Mouse (Mus musculus): ENCODE measurements around the gene Grin2d. TPM values are rescaled to one million over a fixed set of nuclear protein-coding genes. Genes with fewer than 3 reads are reported as not detected.
A peak's percentile ranks its signal among the peaks of the same experiment; 100 is the strongest.
"Not testable (repeated sequence)": the region's sequence is repeated elsewhere in the genome, so short reads cannot be mapped to it uniquely, and the experiment has no call there.

The Grin2d gene
- under 1 TPM; 0.66 to 0.67 TPM for total RNA-seq (2021)
- long read RNA-seq, experiment 1, partial matches to known transcripts = 0 of 1 reads
- long read RNA-seq, experiment 1, other reads (novel, unspliced or antisense) = 1 of 1 reads
- long read RNA-seq, experiment 2, partial matches to known transcripts = 2 of 2 reads
- long read RNA-seq, experiment 2, other reads (novel, unspliced or antisense) = 0 of 2 reads

DNA sequence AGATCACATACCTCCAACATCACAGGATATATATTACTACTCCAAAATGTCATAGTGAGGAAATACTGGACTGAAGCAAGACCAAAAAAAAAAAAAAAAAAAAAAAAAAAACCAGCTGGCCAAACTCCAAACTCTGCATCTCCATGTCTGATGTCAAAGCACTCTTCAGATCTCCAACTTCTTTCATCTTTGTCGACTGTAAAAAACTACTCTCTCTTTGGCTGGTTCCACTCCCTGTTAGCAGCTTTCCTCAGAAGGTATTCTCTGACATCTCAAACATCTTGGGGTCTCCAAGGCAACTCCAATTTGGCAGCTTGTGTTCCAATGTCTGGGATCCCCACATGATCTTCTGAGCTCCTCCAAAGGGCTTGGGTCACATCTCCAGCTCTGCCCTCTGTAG, at the start of gene Grin2d:
Gene Grin2d (minus strand): TSS at position 101 of the 400 bp plus-strand sequence.
- DNase-seq (ENCODE audit: low spot score in 2 of 2) = not testable (repeated sequence)

DNA sequence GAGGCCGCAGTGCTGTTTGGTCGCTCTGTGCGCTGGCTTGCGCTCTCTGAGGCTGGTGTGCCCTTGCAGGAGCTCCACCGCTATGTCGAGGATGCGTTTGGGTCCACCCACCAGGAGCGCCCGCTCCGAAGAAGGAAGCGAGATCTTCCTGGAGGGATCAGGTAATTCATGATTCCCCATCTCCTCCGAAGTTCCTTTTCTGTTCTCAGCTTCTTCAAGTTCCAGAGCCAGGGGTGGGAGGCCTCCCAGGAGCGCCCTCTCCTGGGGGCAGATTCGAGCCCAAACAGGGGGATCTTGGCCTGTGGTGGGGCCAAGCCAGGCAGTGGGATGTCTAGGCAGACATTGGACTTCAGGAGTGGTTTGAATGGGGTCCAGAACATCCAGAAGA, 46.2 kb upstream of the Grin2d start:
- peak; percentile 48 to 61 for DNase-seq (ENCODE audit: low spot score in 2 of 2)

DNA sequence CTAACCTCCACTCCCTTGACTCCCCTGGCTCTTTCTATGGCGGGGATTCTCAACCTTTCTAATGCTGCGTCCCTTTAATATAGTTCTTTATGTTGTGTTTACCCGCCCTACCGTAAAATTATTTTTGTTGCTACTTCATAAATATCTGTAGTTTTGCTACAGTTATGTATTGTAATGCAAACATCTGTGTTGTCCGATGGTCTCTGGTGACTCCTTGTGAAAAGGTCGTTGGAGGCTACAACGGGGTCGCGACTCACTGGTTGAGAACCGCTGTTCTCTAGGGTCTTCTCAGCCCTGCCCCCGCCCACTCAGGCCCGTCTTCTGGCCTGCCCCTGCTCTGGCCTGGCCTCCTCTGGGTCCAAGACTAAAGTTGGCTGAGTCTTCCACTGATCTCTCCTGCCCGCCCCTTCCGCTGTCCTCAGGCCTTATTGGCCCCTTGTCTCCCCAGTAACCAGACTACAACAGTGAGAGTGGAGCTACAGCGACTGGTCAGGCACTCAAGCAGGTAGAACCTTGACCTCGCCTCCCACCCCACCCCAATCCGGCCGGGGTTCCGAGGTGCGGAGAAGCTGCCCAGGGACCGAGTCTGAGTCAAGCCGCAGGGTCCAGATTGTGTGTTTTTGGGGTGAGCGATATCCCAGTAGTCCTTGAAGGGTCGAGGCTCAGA, 45.7 kb upstream of the Grin2d start, which contains the start of gene Ccdc114:
Gene Ccdc114 (plus strand): TSS at position 311 of the 667 bp plus-strand sequence.
- peak; percentile 65 to 73 for DNase-seq (ENCODE audit: low spot score in 2 of 2)

DNA sequence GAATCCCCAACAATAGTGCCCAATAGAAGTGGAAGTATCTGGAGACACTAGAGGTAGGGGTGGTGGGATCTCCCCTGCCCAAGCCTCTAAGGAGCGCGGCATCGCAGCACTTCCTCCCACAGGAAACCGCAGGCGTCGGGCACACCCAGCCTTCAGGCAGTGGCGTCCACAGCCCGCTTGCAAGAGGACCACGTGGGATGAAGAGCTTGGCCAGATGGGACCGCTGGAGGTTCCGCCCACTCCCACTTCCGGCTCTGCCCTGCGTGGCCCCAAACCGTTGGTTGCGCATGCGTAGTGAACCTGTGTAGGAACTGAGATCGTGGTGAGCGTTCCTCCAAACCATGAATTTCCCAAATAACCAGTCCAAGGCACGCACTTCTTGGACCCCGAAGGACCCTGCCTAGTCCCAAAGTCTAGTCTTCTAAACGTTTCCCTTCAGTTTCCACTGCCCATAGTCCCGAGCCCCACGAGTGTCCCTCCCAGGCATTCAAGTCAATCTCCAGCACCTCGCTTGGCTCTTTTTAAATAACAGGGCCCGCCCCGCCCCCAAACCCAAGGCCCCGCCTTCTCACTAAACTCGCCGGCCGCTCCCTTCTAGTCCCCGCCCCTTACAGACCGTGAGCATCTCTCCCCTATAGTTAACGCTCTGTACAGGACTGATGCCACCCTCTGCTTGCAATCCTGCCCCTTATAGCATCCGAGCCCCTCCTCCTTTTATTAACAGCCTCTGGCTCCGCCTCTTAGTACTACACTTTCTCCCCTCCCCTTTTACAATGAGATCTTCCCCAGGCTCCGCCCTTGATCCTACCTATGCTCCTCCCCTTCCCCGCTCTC, 45.0 kb upstream of the Grin2d start:
- DNase-seq (ENCODE audit: low spot score in 2 of 2) = peak; percentile 88

DNA sequence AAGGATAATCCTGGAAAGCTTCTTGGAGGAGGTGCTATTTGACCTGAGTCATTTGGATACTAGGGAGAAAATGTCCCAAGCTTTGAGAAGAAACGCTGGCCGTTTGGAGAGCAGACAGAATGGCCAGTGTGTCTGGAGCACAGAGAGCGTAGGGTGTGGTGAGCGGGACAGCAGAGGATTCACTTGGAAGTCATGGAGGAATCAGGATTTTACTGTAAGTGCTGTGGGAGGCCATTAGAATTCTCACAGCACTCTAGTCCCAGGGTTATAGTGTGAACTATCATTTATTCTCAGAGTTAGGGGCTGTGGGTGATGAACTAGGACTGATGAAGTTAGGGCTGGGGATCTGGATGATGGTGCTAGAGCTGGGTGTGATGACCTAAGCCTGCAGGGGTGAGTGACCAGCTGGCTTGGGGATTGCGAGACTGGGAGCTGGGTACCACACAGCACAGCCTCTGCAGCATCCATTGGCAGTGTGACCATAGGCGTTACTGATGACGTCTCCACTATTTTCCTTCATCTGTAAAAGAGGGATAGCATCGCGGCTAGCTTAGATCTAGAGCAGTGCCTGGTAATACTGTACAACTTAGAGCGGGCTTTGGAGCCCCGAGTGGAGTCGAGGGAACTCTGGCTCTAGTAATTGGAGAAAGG, 43.9 kb upstream of the Grin2d start:
- DNase-seq (ENCODE audit: low spot score in 2 of 2) = no peak

DNA sequence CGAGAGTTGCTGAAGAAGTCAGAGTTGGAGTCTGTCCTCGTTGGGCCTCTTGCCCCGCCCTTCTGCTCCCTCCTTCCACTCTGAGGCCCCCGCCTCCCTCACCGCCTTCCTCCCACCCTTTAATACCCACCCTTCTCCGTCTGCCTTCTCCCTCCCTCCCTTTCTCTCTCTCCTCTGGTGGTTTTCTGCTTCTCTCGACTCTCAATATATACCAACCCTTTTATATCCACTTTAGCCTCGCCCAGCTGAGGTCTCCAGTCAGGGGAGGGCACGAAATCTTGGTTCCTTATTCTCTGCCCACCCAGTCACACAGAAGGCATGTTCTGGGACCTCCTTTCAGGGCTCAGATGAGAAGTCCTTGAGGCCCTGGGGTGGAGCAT, 43.1 kb upstream of the Grin2d start, which contains the start of gene Emp3:
Gene Emp3 (minus strand): TSS at position 163 of the 380 bp plus-strand sequence.
- DNase-seq (ENCODE audit: low spot score in 2 of 2) = peak; percentile 33 to 55

DNA sequence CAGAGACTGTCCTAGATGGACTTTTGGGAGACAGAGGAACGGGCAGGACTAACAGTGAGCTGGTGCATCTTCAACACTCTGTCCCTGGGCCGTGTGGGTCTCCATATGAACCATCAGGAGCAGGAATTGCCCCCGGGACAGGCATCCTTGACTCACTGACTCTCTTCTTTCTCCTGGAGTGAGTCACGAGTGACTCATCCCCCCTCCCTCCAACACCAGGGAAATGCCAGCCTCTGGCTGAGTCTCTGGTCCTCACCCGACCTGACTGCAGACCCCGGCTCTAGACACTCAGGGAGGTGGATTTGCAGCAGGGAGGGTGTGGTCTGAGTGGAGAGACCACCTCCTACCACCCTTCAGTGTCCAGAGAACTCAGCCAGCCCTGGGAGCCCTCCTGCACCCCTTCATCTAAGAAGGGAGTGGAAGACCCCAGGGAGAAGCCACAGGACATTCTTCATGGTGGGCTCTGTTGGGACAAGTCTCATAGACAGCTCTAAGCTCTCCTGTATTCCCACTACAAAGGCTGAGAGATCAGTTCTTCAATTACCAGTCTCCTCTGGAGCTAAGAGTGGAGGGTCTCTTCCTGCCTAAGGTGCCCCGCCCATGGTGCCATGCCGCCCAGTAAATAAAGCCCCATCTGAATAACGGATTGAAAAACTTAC, 42.5 kb upstream of the Grin2d start:
- DNase-seq (ENCODE audit: low spot score in 2 of 2) = peak; percentile 59 to 67

DNA sequence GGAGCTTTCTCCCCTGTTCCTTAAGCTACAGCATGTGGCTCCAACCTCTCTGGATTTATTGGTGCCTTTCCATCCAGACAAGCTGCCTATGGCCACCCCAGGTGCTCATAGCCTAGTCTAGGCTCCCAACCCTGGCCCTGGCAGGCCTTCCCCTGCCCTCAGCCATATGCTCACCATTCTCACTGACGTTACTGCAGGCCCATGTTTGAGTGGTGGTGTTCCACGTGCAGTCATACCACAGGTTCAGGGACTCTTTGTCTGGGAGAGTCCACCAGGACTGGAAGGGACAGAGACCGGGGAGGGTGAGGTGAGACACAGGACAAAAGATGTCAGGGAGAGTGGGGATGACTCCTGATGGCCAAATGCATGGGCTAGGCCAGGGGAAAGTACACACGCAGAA, 41.6 kb upstream of the Grin2d start:
- DNase-seq (ENCODE audit: low spot score in 2 of 2) = no peak

DNA sequence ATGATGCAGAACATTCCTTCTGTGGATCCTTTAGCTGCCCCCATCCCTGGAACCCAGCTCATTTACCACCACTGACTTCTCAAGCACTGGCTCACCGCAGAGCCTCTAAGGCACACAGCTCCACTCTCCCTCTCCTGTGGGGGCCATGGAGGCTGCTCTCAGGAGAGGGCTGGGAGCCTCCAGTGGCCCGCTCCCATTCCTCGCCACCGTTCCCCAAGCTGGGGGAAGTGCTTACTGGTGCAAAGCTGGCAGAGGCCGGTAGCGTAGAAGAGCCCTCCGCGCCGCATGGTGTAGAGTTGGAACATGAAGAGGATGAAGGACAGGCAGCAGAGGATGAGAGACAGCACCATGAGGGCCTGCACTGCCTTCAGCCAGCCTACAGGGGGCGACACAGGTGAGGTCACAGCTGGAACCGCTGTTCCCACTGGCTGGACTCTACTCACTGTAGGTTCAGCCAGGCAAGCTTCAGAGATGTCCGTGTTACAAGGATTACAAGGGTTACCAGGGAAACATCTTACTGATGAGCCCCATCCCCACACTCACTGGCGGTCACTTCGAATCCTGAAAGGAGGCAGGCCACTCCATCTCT, 41.0 kb upstream of the Grin2d start:
- peak in 1 of 2 experiments; percentile 49 for DNase-seq (ENCODE audit: low spot score in 2 of 2)

DNA sequence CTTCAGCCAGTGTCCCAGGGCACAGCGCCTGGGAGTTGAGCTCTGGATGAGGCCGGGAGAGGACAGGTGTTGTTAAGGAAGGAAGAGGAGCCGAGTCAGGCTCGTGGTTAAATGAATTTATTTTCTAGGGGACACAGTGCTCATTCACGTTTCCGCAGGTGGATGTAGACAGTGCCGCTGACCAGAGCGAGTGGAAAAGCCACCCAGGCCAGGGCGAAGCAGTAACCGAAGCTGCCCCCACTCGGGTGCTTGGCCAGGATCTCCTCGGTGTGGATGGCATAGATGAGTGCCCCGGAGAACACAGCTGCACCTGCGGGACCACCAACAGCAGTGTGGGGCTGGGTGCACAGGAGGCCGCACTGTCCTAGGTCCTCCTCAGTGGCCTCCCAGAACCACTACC, 39.7 kb upstream of the Grin2d start:
- DNase-seq (ENCODE audit: low spot score in 2 of 2) = no peak

DNA sequence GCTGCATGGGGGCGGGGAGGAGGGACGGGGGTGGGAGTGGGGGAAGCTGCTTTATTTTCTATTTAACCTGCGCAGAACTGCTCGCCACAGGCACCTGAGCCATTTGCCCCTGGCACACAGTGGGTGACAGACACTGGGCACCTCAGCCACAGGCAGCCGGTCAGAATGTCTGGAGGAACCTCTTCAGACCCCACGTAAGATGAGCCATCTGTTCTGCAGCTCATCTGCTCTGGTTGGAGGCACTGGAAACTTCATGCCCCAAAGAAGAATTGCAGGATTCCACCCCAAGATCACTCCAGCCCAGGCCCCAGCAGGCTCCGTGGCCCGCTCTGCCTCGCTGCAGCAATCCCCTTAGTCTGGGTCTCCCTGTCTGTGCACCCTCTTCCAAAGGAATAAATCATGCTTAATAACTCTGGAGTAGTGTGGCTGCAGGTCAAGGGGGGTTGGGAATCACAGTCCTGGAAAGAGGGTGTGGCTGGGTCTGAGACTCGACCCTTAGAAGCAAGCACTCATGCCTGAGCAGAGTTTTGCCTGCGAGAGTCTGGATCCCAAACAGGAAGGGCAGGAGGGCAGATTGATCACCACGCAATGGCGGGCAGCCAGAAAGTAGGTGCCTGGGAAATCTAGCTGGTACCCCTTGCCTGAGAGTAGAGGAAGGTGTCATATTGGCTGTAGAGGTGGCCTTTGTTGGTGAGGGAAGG, 39.0 kb upstream of the Grin2d start:
- DNase-seq (ENCODE audit: low spot score in 2 of 2) = no peak

DNA sequence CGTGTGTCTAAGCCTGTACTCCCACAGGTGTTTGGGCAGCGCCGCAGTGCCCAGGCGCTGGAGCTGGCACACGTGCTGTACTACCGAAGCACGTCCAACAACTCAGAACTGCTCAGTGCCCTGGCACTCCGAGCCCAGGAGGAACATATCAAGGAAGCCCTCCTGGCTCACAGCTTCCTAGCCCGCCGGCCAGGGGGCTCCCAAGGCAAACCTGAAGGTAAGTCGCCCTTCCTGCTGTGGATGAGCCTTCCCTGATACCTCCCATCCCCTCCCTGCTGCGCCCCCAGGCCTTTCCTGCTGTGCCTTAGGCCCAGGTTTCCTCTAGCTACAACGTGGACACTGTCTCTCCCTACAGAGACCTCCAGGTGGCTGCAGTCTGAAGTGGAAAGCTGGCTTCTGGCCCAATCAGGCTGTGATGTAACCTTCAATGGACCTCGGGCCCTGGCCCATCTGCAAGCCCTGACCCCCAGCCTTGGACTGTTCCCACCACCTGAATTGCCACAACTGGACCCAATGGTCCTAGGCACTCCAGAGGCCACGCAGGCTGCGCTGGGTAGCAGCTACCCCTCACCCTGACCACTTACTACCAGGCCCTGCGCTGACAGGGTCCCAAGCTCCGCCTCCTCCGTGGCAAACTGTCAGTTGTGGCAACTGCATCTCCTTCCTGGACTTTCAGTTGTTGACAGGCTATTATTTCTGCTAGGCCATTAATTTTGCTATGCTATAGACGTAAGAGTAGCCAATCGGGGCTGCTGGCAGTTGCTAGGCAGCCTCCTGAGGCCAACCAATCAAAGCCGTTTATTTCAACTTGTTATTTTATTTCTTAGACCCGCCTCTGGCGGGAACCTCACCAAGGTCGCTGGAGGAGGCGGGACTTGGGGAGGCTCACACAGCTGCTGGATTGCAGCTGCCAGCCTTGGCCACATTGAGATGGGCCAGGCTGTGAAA, 38.2 kb upstream of the Grin2d start:
- DNase-seq (ENCODE audit: low spot score in 2 of 2) = peak; percentile 59 to 63

DNA sequence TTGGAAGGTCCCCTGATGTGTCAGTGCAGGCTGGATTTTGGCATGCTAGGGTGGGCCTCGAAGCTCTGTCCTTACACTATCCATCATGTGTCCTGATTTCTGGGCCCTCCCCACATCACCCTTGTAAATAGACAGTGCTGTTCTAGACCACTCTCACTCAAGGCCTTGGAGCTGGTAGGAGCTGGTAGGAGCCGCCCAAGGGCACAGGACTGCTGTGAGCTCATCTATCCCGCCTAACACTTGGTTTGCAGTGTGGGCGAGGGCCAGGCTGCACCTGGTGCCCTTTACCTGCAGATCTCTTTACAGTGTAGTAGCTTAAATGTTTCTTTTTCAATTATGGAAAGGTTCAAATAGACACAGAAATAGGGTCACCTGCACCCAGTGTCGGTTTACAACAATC, 36.8 kb upstream of the Grin2d start:
- no peak for DNase-seq (ENCODE audit: low spot score in 2 of 2)

DNA sequence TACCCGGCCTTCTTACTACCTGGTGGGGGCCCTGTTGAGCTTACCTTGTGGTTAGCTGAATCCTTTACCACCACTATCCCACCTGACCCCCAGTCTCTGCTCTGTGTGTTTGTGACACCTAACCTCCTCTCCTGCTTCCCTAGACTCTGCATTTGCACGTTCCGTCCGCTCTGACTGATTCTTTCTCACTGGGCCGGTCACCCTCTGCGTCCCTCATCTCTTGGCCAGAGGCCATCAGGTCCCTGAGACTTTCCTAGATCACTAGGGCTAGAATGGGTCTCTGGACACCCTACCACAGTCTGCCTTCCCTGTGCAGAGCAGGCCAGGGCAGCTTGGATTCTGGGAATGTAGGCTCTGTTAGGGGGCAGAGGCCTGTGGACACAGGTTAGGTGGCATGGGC, 35.9 kb upstream of the Grin2d start:
- no peak for DNase-seq (ENCODE audit: low spot score in 2 of 2)

DNA sequence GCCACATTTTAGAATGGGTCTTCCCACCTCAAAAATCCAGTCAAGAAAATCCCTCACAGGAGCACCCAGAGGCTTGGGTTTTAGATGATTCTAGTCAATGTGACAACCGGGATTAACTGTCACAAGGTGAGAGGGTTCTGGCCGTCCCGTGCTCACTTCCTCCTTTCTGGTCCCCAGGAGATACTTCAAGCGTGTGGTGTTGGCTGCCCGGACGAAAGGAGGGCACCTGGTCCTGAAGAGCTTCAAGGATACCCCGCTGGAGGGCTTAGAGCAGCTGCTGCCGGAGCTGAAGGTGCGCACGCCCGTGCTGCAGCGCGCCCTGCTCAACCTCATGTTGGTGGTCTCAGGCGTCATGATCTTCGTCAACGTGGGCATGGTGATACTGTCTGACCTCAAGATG, 31.0 kb upstream of the Grin2d start:
- no peak for DNase-seq (ENCODE audit: low spot score in 2 of 2)

DNA sequence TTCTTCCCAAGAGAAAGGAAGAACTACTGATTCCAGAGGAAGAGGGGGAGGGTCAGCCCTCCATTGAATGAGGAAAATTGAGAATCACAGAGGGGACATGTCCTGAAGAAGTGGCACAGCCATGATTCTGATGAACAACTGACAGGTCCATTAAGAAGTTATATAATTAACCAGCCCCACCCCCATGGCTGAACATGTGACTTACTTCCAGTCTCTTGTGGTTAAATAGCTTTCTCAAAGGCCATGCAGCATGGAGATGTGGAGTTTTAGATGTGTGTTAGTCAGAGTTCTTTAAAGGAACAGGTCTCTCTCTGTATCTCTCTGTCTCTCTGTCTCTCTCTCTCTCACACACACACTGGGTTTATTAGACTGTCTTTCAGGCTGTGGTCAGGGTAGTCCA, 30.2 kb upstream of the Grin2d start:
- DNase-seq (ENCODE audit: low spot score in 2 of 2) = no peak

DNA sequence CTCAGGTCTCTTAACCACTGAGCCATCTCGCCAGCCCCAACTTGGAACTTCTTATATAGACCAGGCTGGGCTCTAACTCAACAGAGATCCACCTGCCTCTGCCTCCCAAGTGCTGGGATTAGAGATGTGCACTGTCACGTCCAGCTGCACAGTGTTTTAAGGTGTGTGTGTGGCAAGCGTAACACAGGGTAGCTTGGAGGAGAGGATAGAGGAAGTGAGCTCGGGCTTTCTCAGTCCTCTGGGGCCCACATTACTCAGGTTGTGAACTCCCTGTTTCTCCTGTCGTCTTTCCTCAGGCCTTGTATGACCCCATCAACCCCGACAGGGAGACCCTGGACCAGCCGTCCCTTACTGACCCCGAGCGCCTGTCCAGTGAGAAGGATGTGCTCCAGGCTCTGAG, 28.4 kb upstream of the Grin2d start:
- no peak for DNase-seq (ENCODE audit: low spot score in 2 of 2)

DNA sequence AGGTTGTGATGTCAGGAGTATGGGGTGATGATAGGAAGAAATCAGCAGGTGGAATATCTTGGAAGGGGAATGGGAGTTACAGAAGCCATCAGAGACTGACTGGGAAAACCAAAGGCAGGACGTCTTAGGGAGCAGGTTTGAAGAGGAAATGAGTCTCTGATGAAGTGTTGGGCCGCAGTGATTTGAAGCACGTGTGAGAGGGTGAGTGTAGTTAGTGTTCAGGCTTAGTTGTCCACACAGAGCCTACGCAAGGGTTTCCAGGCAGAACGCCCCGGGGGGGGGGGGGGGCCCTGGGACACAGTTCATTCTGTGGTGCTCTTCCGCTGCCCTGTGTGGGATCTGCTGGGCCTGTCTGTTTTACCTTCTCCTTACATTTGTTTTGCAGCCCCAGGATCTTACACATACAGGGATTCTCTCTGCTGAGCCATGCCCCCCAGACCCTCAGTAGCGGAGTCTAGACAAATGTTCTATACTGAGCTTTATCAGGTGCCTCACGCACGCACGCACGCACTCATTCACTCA, 24.4 kb upstream of the Grin2d start:
- DNase-seq (ENCODE audit: low spot score in 2 of 2) = no peak

DNA sequence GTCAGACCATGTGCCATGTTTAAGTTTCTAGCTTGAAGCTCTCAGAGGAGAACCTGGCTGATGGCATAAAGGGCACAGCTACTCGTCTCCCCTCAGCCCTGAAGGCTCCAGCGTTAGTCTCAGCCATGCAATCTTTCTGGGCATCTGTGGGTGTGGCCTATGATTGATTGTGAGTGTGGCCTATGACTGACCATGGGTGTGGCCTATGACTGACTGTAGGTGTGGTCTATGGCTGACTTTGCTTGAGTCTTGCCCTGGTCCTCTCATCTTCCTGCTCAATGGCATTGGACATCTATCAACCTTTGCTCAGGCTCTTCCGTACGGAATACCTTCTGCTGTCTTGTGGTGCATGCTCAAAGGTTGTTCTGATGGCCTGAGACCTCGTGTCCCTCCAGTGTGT, 23.4 kb upstream of the Grin2d start:
- DNase-seq (ENCODE audit: low spot score in 2 of 2) = no peak

Measured in adrenal gland, adult 18-20 months (tissue).